Mouse (Mus musculus) myocyte (in vitro differentiated cells): ENCODE results near the gene Aldh2.

Experiments
- CEBPB ChIP-seq: IDR thresholded peaks from 2 replicates; pipeline ENCODE4 v1.6.1; 2011; ENCODE audit warnings: mild to moderate bottlenecking, moderate library complexity; ENCODE audit not compliant: poor library complexity, insufficient read depth, severe bottlenecking
- MAX ChIP-seq: IDR thresholded peaks from one replicate; pipeline ENCODE4 v1.6.1; 2011; ENCODE audit warnings: low read depth, mild to moderate bottlenecking, control low read depth
- MYOG ChIP-seq, 3 experiments: IDR thresholded peaks; one replicate each; pipeline ENCODE4 v1.6.1; 2011; ENCODE audit warnings: control low read depth in 2 of 3, low read depth in 2 of 3, mild to moderate bottlenecking in 2 of 3; ENCODE audit not compliant: insufficient read length in 2 of 3, control insufficient read depth in 1 of 3, insufficient read depth in 1 of 3
- POLR2A ChIP-seq: IDR thresholded peaks from one replicate; pipeline ENCODE4 v1.6.1; 2011; ENCODE audit warnings: low read depth, mild to moderate bottlenecking, control low read depth, moderate library complexity; ENCODE audit not compliant: insufficient read length
- POLR2AphosphoS2 ChIP-seq: IDR thresholded peaks from one replicate; pipeline ENCODE4 v1.6.1; 2011; ENCODE audit warnings: low read depth, control low read depth; ENCODE audit not compliant: insufficient read length
- REST ChIP-seq: IDR thresholded peaks from one replicate; pipeline ENCODE4 v1.6.1; 2011; ENCODE audit warnings: mild to moderate bottlenecking, control low read depth, moderate library complexity; ENCODE audit not compliant: insufficient read depth, insufficient read length
- SRF ChIP-seq: IDR thresholded peaks from one replicate; pipeline ENCODE4 v1.6.1; 2011; ENCODE audit warnings: low read depth; ENCODE audit not compliant: control insufficient read depth, insufficient read length
- USF1 ChIP-seq: IDR thresholded peaks from one replicate; pipeline ENCODE4 v1.6.1; 2011; ENCODE audit warnings: low read depth, mild to moderate bottlenecking, control low read depth, moderate library complexity

GRCm38 (mm10) chr5:121589928-121590327, 3.7 kb downstream of the Aldh2 start:
- TF ChIP-seq MAX (no peak), USF1 (no peak), POLR2A (no peak), REST (no peak), POLR2AphosphoS2 (no peak), SRF (no peak), MYOG (IDR thresholded peaks at IDR 0.05; ENCODE audit: control insufficient read depth in 1 of 3, insufficient read depth in 1 of 3, insufficient read length in 2 of 3, low read depth in 2 of 3) (no peak), CEBPB (no peak)
